Mouse (Mus musculus) ES-E14 (cell line): ENCODE data around the gene Cyp17a1. TPM values are rescaled to one million over a fixed set of nuclear protein-coding genes. Genes with fewer than 3 reads are reported as not detected.

ENCODE experiments used
- DNase-seq: peaks from one replicate; pipeline ENCODE4 v3.0.0-alpha.2; 2013; ENCODE audit warnings: low read depth, low spot score
- H3K27ac ChIP-seq: 2 replicates; pipeline ENCODE4 v1.5.1; 2012; ENCODE audit warnings: low read depth, mild to moderate bottlenecking, low read length, moderate library complexity, mixed read lengths; ENCODE audit not compliant: poor library complexity, insufficient read depth, severe bottlenecking
- H3K36me3 ChIP-seq: 2 replicates; pipeline ENCODE4 v1.6.1; 2012; ENCODE audit warnings: mild to moderate bottlenecking, low read length, moderate library complexity, mixed read lengths; ENCODE audit not compliant: control insufficient read depth, poor library complexity, insufficient read depth, severe bottlenecking
- H3K4me1 ChIP-seq, 2 experiments: fragments of 150-350 bp in 1 of 2; sonication (generic) in 1 of 2; 2 replicates each; pipeline ENCODE4 v1.6.1; 2012; ENCODE audit warnings: low read length in 2 of 2, mild to moderate bottlenecking in 1 of 2, mixed read lengths in 1 of 2; ENCODE audit not compliant: control insufficient read depth in 2 of 2, insufficient read depth in 2 of 2, poor library complexity in 1 of 2
- H3K4me3 ChIP-seq, 2 experiments: fragments of 150-350 bp in 1 of 2; sonication (generic) in 1 of 2; 2 replicates each; pipeline ENCODE4 v1.5.1; 2012; ENCODE audit warnings: low read length in 2 of 2, low read depth in 1 of 2, mild to moderate bottlenecking in 1 of 2, mixed read lengths in 1 of 2; ENCODE audit not compliant: insufficient read depth in 1 of 2, poor library complexity in 1 of 2, severe bottlenecking in 1 of 2
- H3K9ac ChIP-seq: 2 replicates; pipeline ENCODE4 v1.6.1; 2012; ENCODE audit warnings: low read depth, mild to moderate bottlenecking, low read length, mixed read lengths; ENCODE audit not compliant: poor library complexity, insufficient read depth, severe bottlenecking
- H3K9me3 ChIP-seq: fragments of 150-350 bp; sonication (generic); 2 replicates; pipeline ENCODE4 v1.6.1; 2012; ENCODE audit warnings: low read depth, mild to moderate bottlenecking, low read length; ENCODE audit not compliant: control insufficient read depth, insufficient read depth
- CHD2 ChIP-seq: IDR thresholded peaks from 2 replicates; pipeline ENCODE4 v1.6.1; 2014; ENCODE audit warnings: mild to moderate bottlenecking, low read depth, low read length, inconsistent platforms
- HCFC1 ChIP-seq: IDR thresholded peaks from 2 replicates; pipeline ENCODE4 v1.6.1; 2012; ENCODE audit warnings: low read length, inconsistent platforms, borderline replicate concordance; ENCODE audit not compliant: insufficient read depth
- MAFK ChIP-seq: IDR thresholded peaks from 2 replicates; pipeline ENCODE4 v1.6.1; 2014; ENCODE audit warnings: mild to moderate bottlenecking, low read depth, low read length, inconsistent platforms; ENCODE audit not compliant: insufficient read depth
- ZC3H11A ChIP-seq: IDR thresholded peaks from 2 replicates; pipeline ENCODE4 v1.6.1; 2012; ENCODE audit warnings: low read depth, mild to moderate bottlenecking, inconsistent platforms, low read length, borderline replicate concordance
- ZNF384 ChIP-seq: IDR thresholded peaks from 2 replicates; pipeline ENCODE4 v1.6.1; 2012; ENCODE audit warnings: low read depth, low read length, inconsistent platforms
- in situ Hi-C, 2 experiments: fragments of 600-800 bp; cut with MboI; formaldehyde crosslinking; loops; one replicate each; pipeline ENCODE4 v1.15.1; 2025; ENCODE audit warnings: low sequenced_read_pairs in 2 of 2, inconsistent platforms in 1 of 2; ENCODE audit not compliant: unreplicated experiment in 2 of 2
- total RNA-seq: library from RNA; depleted of rRNA; stranded (reverse); fragments of 300-350 nt; gene quantifications from 2 replicates; pipeline ENCODE4 v1.2.3, GENCODE M21; 2012

Cyp17a1 gene
- total RNA-seq, 1 experiment: not detected

DNA sequence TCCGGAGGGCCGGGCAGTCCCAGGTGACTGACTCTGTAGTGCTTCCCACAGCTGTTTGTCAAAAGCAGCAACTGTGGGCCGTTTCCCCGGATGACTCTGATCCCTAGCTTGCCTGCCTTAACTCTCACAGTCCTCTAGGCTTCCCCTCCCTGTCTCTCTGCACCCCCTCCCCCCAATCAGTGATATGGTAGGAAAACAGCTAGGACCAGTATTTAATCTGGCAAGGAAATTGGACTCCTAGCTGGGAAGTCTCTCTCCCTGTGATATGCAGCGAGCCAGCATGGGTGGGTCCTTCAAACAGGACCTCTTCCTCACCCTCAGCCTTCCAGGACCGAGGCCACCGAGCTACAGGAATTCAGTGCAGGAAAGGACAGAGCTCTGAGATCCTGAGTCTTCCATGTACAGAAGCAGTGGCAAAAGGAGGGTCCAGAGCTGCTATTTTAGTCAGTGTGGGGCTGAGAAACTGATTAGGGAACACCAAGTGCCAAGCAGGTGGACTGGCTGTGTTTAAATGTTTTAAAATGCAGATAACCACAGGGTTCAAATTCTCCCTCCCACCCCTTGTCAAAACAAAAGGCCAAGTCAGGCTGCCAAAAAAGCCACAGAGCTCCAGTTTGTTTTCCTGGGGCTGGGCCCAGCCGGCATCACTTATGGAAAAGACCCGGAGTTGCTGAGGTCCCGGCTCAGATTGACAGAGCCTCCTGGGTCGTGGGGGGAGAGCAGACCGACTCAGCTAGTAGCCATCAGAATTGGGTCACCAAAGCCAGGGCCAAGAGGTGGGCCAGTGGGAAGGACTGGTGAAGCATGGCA is 28.0 kb downstream of the Cyp17a1 start:
- H3K27ac ChIP-seq: 0 out of 2 replicates have a peak overlapping the region, but pooled peaks have one; percentile 40
- no peak overlapping the region for H3K9ac ChIP-seq
- H3K4me1 ChIP-seq: peaks cover 8 to 24% of the 10 kb centered on the region in 2 experiments
- in situ Hi-C loops: no loop called here
- H3K36me3 ChIP-seq: no peaks in the 10 kb centered on the region; the same call in 1 of the 2 replicates
- TF ChIP-seq MAFK (no peak), HCFC1 (no peak), ZNF384 (no peak), CHD2 (no peak), ZC3H11A (no peak)
- no peak for DNase-seq
- no peaks in the 10 kb centered on the region for H3K9me3 ChIP-seq
- no peak overlapping the region for H3K4me3 ChIP-seq

DNA sequence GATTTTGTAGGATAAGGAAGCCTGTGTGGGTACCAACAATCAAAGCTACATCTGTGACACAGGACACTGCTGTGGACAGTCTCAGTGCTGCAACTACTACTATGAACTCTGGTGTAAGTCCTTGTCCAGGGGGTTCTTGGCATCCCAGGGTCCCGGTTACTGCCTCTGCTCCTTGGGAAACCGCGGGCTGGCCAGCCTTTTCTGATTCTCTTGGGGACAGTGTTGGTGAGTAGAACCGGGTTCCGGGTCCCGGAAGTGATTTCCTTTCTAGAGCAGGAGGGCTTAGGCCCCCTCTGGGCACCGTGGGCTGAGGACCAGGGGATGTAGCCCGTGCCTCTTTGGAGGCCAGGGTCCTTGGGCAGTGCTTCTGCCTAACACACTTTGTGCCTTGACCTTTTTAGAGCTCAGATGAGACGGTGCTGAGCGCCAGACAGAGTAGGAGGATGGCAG is 28.6 kb downstream of the Cyp17a1 start:
- Histone ChIP-seq H3K4me1 (peaks cover 8 to 24% of the 10 kb centered on the region in 2 experiments), H3K36me3 (no peaks in the 10 kb centered on the region; the same call in 1 of the 2 replicates), H3K27ac (no peak overlapping the region), H3K4me3 (no peak overlapping the region), H3K9ac (no peak overlapping the region), H3K9me3 (no peaks in the 10 kb centered on the region)
- TF ChIP-seq ZNF384 (no peak), ZC3H11A (no peak), CHD2 (no peak), MAFK (no peak)
- no peak for DNase-seq
- in situ Hi-C loops: no loop called here

DNA sequence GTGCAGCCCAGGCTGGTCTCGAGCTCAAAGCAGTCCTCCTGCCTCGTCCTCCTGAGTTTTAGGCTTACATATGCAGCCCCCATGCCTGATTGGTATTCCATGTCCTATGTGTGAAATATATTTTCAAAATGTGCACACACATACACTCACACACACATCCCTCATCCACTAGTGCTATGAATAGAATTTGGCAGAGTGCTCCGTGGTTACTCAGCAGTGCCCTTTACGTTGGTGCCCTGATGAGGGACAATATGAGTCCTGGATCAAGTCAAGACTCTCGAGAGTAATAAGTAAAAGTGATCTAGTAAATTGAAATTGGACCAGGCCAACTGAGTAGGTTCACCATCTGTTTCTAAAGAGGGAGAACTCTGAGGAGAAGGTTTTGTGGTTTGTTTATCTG is 29.7 kb downstream of the Cyp17a1 start:
- Histone ChIP-seq H3K9me3 (no peaks in the 10 kb centered on the region), H3K4me3 (no peak overlapping the region), H3K9ac (no peak overlapping the region), H3K4me1 (peaks cover 8 to 24% of the 10 kb centered on the region in 2 experiments), H3K36me3 (no peaks in the 10 kb centered on the region; the same call in 1 of the 2 replicates), H3K27ac (no peak overlapping the region)
- in situ Hi-C loops: no loop called here
- TF ChIP-seq ZNF384 (no peak), HCFC1 (no peak), MAFK (no peak), ZC3H11A (no peak)
- DNase-seq: no peak

DNA sequence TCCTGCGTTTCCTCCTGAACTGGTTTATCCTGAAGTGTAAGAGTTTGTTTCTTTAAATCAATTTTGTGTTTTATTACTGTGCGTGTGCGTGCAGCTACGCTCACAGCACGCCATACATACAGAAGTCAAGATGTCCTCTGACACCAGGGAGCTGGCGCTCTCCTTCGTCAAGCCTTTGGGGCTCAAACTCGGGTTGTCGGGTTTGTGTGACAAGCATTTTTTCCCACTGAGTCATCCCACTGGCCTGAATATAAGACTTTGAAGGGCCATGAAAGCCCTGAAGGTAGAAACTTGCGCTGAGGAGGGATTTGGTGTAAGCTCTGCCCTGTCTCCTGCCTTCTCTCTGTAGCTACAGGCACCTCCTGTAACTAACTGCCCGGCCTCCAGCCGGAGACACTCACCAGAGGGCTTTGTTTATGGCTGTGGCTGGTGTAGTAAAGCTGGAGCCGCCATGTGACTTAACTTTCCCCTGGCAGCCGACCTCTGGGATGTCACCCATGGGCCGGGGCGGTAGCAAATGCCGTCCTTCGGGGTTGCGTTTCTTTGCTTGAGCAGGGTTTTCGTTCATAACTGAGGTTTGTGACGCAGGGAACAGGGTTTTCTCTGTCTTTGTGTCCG is 30.7 kb downstream of the Cyp17a1 start:
- Histone ChIP-seq H3K4me1 (peaks cover 8 to 24% of the 10 kb centered on the region in 2 experiments), H3K9me3 (no peaks in the 10 kb centered on the region), H3K4me3 (no peak overlapping the region), H3K36me3 (peaks cover 3% of the 10 kb centered on the region; the same call in 1 of the 2 replicates), H3K27ac (no peak overlapping the region), H3K9ac (no peak overlapping the region; the same call in 1 of the 2 replicates)
- in situ Hi-C loops: no loop called here
- no peak for DNase-seq
- TF ChIP-seq HCFC1 (no peak), CHD2 (no peak), ZNF384 (no peak), MAFK (no peak), ZC3H11A (no peak)
